Mouse (Mus musculus) erythroid progenitor cell, adult 5-6 weeks (primary cell): ENCODE measurements around the gene Son. TPM values are rescaled to one million over a fixed set of nuclear protein-coding genes. Genes with fewer than 3 reads are reported as not detected.
A peak's percentile ranks its signal among the peaks of the same experiment; 100 is the strongest.

ENCODE experiments used
- ATAC-seq: replicated peaks from 2 replicates; pipeline ENCODE4 v1.8.0; 2016; ENCODE audit warnings: moderate number of reproducible peaks, mild to moderate bottlenecking, moderate TSS enrichment, inconsistent platforms; ENCODE audit not compliant: poor library complexity, low FRiP score, severe bottlenecking
- total RNA-seq, 2 experiments: library from RNA; stranded (forward) in 1 of 2; stranded (reverse) in 1 of 2; fragments of 150-400 nt in 1 of 2; fragments of 186-747, 209-891 nt in 1 of 2; gene quantifications; 2 replicates each; pipeline versions ENCODE4 v1.2.3 to v1.2.4; 2015 to 2017; ENCODE audit warnings: low replicate concordance in 2 of 2

Gene Son
- total RNA-seq (2015; ENCODE audit: low replicate concordance): 365 and 449 TPM in 2 replicates
- total RNA-seq (2017; ENCODE audit: low replicate concordance): 237 and 325 TPM in 2 replicates

DNA sequence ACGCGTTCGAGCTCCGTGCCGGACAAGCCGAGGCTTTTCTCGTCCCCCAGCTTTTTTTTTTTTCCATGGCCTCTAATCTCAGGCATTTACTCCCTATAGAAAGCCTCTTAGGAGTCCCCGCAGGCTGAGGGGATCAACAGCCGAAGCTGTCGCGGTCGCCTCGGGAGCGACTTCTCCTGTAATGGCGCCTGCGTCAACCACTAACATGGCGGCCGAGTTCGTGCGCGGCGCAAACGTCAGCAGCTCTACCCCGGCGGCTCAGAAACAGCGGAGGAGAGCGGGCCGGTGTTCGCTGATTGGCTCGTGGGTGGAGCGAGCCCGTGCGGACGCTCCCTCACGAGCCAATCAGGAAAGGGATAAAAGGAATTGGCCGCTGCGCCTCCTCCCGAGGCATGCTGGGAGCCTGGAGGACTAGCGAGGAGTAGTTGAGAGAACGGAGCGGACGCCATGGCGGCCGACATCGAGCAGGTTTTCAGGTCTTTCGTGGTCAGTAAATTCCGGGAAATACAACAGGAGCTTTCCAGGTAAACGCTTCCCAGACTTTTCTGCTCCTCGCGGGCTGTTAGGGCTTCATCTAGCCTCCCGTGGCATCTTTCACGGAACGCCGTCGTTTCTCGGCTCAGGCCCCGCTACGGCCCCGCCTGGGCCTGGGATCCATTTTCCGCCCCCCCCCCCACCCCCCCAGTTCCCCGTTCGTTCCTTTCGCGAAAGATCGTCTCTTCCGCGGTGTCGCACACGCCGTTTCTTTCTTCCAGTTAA lies at the start of gene Son:
Gene Son, plus strand, starts transcription at position 46 of the 759 bp plus-strand sequence.
- peak; percentile 89 for ATAC-seq

DNA sequence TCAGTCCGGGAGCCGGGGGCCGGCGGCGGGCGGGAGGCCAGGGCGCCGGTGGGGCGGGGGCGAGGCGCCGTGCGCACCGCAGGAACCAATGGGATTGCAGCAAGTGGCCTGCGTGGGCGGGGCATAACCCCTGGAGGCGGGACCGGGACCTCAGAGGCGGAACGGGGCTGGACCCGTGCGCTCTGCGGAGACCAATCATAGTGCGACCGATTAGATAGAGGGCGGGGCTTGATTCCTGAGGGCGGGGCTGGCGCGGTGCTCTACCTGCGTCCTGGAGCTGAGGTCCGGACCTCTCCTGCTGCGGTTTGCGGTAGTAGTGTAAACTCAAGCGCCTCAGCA lies 49.7 kb upstream of the Son start, which contains the start of gene Tmem50b:
Gene Tmem50b, minus strand, starts transcription at position 129 of the 339 bp plus-strand sequence.
- peak; percentile 97 for ATAC-seq

GRCm38 (mm10) chr16:91599242-91599641 lies 48.1 kb upstream of the Son start:
- no peak for ATAC-seq

DNA sequence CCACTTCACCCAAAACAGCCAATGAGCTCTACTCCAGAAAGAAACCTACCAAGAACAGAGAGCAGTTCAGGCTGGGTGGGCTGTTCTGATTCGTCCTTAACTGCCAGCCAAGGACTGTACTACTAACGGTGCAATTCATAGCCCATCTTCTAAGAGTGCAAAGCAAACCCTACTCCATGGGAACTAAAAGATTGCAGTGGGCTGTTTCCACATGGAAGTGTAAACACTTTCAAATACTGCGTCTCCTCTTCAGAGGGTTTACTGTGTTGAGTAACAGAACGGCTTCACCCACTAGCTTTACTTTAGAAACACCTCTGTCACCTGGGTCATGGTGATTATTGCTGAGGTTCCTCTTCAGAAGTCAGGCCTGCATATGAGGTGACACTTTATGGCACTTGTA lies 46.2 kb upstream of the Son start:
- no peak for ATAC-seq

DNA sequence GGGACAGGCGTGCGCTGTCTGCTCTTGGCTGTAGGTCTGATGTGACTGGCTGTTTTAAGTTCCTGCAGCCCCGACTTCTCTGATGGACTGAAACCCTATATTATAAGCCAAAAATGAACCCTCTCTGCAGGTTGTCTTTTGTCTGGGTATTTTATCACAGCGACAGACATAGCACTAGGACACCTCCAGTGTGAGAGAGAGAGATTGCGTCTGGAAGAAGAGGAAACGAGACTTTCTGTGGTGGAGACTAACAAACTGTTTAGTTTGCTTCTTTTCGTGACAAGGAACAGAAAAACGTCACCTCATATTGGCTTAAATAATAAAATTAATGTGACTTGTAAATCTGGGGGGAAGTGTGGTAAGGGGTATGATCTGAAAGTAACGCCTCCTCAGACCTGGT lies 45.6 kb upstream of the Son start:
- no peak for ATAC-seq

GRCm38 (mm10) chr16:91605156-91605555 lies 42.1 kb upstream of the Son start:
- ATAC-seq: no peak

- ATAC-seq: no peak
These were observed 40.3 kb upstream of the Son start for GRCm38 (mm10) chr16:91606958-91607357.

- no peak for ATAC-seq
These were observed 37.6 kb upstream of the Son start for GRCm38 (mm10) chr16:91609501-91610245.

- ATAC-seq: no peak
These were observed 36.1 kb upstream of the Son start for GRCm38 (mm10) chr16:91611248-91611647.

DNA sequence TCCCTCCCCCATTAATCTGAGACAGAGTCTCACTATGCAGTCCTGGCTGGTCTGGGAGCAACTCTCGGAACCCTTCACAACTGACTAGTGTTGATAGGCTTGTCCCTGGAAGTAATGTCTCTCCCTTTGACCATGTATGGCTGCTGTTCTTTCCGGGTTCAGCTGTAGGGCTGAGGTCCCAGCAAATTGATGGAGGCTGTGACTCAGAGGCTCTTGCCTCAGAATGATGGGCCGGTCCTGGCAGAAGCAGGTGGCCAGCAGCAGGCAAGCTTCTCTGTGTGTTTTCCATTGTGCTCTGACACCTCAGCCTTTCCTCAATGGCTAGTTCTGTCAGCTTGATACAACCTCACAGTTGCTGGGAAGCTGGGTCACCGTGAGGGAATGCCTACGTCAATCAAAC lies 34.8 kb upstream of the Son start:
- no peak for ATAC-seq

DNA sequence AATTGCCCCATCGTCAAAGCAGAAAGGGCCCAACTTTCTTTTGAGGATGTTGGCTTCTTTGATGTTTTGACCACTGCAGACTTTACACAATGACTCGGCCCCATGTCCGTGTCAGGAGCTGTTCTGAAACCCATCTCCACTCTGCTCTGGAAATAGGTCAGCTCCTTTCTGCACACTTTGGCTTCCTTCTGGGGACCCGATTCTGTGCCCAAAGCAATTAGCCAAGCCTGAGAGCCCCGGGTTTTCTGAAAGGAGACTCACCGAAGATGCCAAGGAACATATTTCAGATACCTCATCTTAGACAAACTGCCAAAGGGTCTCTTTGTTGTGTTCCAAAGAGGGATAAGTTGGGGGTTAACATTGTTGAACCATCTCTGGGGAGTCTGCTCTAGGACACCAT lies 32.8 kb upstream of the Son start:
- no peak for ATAC-seq

DNA sequence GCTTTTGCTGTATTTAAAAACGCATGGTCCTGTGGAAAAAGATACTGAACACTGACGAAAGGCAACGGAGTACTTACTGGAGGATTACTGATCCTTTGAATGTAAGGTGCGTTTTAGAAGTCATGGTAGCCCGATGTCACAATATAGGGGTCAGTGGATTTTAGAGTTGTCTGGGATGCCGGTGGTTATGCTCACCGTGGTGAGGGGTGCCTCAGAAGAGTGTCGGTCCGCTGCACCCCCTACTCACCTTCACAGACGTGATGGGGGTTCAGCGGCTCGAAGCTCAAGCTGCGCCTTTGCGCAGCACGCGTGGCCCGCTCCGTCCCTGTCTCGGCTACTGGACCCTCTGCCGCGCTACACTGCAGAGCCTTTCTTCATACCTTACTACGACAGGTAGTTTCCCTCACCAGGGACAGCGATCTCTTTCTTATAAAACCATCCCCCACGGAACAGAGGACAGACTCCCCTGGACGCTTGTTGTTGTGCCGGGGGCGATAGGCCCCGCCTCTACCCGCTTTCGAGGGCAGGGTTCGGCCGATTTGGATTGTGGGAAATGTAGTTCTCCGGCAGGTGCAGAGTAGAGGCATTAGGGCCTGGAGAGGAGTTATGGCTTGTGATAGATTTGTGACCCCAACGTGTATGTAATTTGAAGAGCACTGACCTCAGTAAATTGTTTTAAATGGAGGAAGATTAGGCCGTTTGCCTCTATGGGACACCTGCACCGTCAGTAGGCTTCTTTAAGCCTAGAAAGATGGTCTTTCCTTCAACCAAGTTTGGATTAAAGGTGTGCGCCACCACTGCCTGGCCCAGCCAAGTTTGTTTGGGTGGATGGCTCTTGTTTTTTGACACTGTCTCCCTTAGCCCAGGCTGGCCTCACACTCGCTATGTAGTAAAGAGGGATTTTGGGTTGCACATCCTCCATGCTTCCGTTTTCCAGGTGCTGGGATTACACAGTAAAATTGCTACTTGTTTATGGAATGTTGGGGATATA lies 28.5 kb upstream of the Son start, which contains the start of gene Dnajc28:
Gene Dnajc28, minus strand, starts transcription at position 516 of the 991 bp plus-strand sequence.
- ATAC-seq: peak; percentile 96

DNA sequence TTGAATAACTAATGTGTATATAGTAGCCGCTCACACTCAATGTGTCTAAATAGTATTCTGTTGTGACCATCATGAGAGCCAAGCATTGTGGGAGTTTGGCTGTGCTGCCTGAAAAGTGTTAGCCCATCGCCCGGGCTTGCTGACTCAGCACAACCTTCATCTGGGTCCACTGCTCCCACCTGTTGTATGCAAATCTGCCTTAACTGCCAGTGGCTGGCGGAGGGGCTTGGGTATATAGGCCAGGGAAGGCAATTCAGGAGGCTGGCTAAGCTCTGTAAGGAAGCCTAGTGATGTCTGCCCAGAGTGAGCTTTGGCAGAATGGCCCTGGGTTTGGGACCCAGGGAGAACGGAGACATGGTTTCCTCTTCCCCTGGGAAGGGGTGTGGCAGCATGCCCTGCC lies 27.1 kb upstream of the Son start:
- no peak for ATAC-seq

GRCm38 (mm10) chr16:91620991-91621390 lies 26.3 kb upstream of the Son start:
- no peak for ATAC-seq

GRCm38 (mm10) chr16:91623074-91623473 lies 24.2 kb upstream of the Son start:
- ATAC-seq: no peak

GRCm38 (mm10) chr16:91627831-91628230 lies 19.5 kb upstream of the Son start:
- ATAC-seq: no peak

DNA sequence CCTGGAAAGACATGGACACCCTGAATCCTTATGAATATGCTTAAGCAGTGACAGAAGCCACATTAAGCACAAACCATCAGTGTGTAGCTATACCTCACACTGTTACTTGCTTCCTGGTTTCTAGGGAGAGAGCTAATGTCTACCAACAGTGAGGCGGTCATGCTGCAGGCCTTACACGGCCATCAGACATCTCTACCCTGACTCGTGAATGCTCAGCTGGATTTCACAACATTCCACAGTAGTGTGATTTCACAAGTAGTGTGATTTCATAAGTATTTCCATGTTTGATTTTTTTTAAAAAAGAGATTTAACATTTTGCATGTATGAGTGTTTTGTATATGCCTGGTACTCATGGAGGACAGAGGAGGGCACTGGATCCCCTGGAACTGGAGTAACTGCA lies 18.6 kb upstream of the Son start:
- no peak for ATAC-seq

- no peak for ATAC-seq
These were observed 17.6 kb upstream of the Son start for GRCm38 (mm10) chr16:91629749-91630148.

- no peak for ATAC-seq
These were observed 16.7 kb upstream of the Son start for GRCm38 (mm10) chr16:91630584-91630983.

- ATAC-seq: no peak
These were observed 14.9 kb upstream of the Son start for GRCm38 (mm10) chr16:91632439-91632838.
